Mouse (Mus musculus): ENCODE measurements around the gene Vmn1r45.

DNA sequence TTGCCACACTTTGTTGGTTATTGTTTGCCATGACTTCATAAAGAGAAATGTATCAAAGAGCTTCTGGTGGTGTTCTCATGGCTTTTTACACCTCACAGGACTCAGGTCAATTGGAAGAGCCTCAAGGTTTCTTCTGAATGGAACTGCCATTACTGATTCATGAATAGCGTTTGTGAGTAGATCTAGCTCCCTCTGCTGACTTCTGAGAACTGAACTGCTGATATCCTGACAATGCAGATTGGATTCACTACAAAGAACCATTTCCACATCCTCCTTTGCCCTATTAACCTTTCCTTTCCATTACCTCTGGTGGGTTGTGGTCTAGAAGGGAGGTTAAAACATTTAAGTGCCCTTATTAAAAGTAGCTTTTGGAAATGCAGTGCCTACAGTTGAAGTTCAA, 45.6 kb upstream of the Vmn1r45 start:
- TF ChIP-seq POLR2A (IDR thresholded peaks at IDR 0.05; ENCODE audit: control insufficient read depth, low read depth, low read length) (no peak), CTCF (IDR thresholded peaks at IDR 0.05; ENCODE audit: control insufficient read depth, insufficient read depth, insufficient replicate concordance, low read depth, low read length) (no peak)

All from testis, adult 2 months (tissue).